Mouse (Mus musculus): ENCODE measurements around the gene Gm13698. TPM values are rescaled to one million over a fixed set of nuclear protein-coding genes. Genes with fewer than 3 reads are reported as not detected.

Gene Gm13698
- polyA plus RNA-seq (2017; shearing (Covaris generic)), result not detected

DNA sequence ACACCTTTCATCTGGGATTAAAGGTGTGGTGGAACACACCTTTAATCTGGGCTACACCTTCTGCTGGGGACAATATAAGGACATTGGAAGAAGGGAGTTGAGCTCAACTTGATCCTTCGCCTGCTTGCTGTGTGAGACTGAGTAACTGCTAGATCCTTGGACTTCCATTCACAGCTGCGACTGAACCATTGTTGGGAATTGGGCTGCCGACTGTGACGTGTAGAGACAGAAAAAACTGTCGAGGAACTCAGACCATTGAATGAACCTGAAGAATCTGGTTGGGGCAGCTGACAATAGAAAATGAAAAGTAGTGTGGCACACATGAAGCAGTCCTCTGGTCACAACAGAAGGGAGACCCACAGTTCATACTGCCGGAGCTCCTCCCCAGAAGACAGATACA, at the start of gene Gm13698:
Gm13698 (plus strand) TSS at position 301 of the 400 bp plus-strand sequence.

DNA sequence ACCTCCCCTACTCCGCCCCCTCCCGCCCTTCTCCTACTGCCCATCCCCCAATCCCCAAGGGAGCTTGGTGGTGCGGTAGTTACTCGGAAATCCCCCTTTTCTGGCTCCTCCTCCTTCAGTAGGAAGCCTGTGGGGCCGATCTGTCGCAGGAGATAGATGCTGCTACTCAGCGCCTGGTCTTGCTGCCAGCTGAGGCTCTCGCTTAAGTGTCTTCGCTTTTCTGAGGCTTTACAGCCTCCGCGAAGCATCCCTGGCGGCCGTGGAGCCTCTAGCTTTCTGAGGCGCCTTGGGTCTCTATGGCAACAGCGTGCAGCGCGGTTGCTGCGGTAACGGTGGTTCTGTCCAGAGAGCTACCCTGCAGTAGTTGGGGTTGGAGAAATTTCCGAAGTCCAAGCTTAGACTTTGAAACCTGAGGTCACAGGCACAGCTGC, 14.5 kb upstream of the Gm13698 start, which contains the start of gene Zswim2:
Zswim2 (minus strand) TSS at position 298 of the 431 bp plus-strand sequence.

DNA sequence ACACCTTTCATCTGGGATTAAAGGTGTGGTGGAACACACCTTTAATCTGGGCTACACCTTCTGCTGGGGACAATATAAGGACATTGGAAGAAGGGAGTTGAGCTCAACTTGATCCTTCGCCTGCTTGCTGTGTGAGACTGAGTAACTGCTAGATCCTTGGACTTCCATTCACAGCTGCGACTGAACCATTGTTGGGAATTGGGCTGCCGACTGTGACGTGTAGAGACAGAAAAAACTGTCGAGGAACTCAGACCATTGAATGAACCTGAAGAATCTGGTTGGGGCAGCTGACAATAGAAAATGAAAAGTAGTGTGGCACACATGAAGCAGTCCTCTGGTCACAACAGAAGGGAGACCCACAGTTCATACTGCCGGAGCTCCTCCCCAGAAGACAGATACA, 5.7 kb downstream of the Gm13698 start, which contains the start of gene Gm13693:
Gm13693 (plus strand) TSS at position 301 of the 400 bp plus-strand sequence.

DNA sequence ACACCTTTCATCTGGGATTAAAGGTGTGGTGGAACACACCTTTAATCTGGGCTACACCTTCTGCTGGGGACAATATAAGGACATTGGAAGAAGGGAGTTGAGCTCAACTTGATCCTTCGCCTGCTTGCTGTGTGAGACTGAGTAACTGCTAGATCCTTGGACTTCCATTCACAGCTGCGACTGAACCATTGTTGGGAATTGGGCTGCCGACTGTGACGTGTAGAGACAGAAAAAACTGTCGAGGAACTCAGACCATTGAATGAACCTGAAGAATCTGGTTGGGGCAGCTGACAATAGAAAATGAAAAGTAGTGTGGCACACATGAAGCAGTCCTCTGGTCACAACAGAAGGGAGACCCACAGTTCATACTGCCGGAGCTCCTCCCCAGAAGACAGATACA, 11.5 kb downstream of the Gm13698 start, which contains the start of gene Gm13695:
Gm13695 (plus strand) TSS at position 301 of the 400 bp plus-strand sequence.

DNA sequence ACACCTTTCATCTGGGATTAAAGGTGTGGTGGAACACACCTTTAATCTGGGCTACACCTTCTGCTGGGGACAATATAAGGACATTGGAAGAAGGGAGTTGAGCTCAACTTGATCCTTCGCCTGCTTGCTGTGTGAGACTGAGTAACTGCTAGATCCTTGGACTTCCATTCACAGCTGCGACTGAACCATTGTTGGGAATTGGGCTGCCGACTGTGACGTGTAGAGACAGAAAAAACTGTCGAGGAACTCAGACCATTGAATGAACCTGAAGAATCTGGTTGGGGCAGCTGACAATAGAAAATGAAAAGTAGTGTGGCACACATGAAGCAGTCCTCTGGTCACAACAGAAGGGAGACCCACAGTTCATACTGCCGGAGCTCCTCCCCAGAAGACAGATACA, 17.3 kb downstream of the Gm13698 start, which contains the start of gene Gm13696:
Gm13696 (plus strand) TSS at position 301 of the 400 bp plus-strand sequence.

DNA sequence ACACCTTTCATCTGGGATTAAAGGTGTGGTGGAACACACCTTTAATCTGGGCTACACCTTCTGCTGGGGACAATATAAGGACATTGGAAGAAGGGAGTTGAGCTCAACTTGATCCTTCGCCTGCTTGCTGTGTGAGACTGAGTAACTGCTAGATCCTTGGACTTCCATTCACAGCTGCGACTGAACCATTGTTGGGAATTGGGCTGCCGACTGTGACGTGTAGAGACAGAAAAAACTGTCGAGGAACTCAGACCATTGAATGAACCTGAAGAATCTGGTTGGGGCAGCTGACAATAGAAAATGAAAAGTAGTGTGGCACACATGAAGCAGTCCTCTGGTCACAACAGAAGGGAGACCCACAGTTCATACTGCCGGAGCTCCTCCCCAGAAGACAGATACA, 23.1 kb downstream of the Gm13698 start, which contains the start of gene Gm13694:
Gm13694 (plus strand) TSS at position 301 of the 400 bp plus-strand sequence.

DNA sequence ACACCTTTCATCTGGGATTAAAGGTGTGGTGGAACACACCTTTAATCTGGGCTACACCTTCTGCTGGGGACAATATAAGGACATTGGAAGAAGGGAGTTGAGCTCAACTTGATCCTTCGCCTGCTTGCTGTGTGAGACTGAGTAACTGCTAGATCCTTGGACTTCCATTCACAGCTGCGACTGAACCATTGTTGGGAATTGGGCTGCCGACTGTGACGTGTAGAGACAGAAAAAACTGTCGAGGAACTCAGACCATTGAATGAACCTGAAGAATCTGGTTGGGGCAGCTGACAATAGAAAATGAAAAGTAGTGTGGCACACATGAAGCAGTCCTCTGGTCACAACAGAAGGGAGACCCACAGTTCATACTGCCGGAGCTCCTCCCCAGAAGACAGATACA, 28.9 kb downstream of the Gm13698 start, which contains the start of gene Gm13697:
Gm13697 (plus strand) TSS at position 301 of the 400 bp plus-strand sequence.

DNA sequence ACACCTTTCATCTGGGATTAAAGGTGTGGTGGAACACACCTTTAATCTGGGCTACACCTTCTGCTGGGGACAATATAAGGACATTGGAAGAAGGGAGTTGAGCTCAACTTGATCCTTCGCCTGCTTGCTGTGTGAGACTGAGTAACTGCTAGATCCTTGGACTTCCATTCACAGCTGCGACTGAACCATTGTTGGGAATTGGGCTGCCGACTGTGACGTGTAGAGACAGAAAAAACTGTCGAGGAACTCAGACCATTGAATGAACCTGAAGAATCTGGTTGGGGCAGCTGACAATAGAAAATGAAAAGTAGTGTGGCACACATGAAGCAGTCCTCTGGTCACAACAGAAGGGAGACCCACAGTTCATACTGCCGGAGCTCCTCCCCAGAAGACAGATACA, 34.8 kb downstream of the Gm13698 start, which contains the start of gene Gm13691:
Gm13691 (plus strand) TSS at position 301 of the 400 bp plus-strand sequence.

Other genes starting within 250 kb of the Gm13698 start
- gene Itgav, start 231.3 kb upstream of the Gm13698 start, polyA plus RNA-seq (2017; shearing (Covaris generic)), result 10 to 100 TPM; 45.9 to 89.9 TPM
- 1 to 10 TPM in 1 of 2 experiments, under 1 TPM in 1; 0.76 to 2.0 TPM for gene Fam171b, start 143.1 kb upstream of the Gm13698 start, polyA plus RNA-seq (2017; shearing (Covaris generic))
- gene Zswim2, start 14.5 kb upstream of the Gm13698 start, polyA plus RNA-seq (2017; shearing (Covaris generic)), result not detected
- not detected for gene Gm13693, start 5.8 kb downstream of the Gm13698 start, polyA plus RNA-seq (2017; shearing (Covaris generic))
- gene Gm13695, start 11.6 kb downstream of the Gm13698 start, polyA plus RNA-seq (2017; shearing (Covaris generic)), result not detected
- not detected for gene Gm13696, start 17.4 kb downstream of the Gm13698 start, polyA plus RNA-seq (2017; shearing (Covaris generic))
- not detected for gene Gm13694, start 23.2 kb downstream of the Gm13698 start, polyA plus RNA-seq (2017; shearing (Covaris generic))
- gene Gm13697, start 29.1 kb downstream of the Gm13698 start, polyA plus RNA-seq (2017; shearing (Covaris generic)), result not detected
- gene Gm13691, start 34.9 kb downstream of the Gm13698 start, polyA plus RNA-seq (2017; shearing (Covaris generic)), result not detected